Mouse (Mus musculus) midbrain, embryonic 12.5 days (tissue): ENCODE results near the gene Zap70. TPM values are rescaled to one million over a fixed set of nuclear protein-coding genes. Genes with fewer than 3 reads are reported as not detected.

Experiments
- ATAC-seq: fragments of 200-750 bp; cut with Nextera tagmentation; 2 replicates; pipeline ENCODE4 v1.8.0; 2017; ENCODE audit warnings: low read depth, moderate TSS enrichment, moderate library complexity; ENCODE audit not compliant: low FRiP score
- H3K27ac ChIP-seq: fragments of 300-500 bp; sonication (generic); replicated peaks from 2 replicates; pipeline ENCODE4 v1.5.1; 2016; ENCODE audit warnings: mild to moderate bottlenecking
- H3K27me3 ChIP-seq: fragments of 300-500 bp; sonication (generic); 2 replicates; pipeline ENCODE4 v1.6.1; 2016; ENCODE audit warnings: mild to moderate bottlenecking
- H3K36me3 ChIP-seq: fragments of 300-500 bp; sonication (generic); 2 replicates; pipeline ENCODE4 v1.6.1; 2016
- H3K4me1 ChIP-seq: fragments of 300-500 bp; sonication (generic); 2 replicates; pipeline ENCODE4 v1.6.1; 2016
- H3K4me2 ChIP-seq: fragments of 300-500 bp; sonication (generic); replicated peaks from 2 replicates; pipeline ENCODE4 v1.6.1; 2016; ENCODE audit warnings: mild to moderate bottlenecking, moderate library complexity
- H3K4me3 ChIP-seq: fragments of 300-500 bp; sonication (generic); 2 replicates; pipeline ENCODE4 v1.5.1; 2016; ENCODE audit warnings: mild to moderate bottlenecking
- H3K9ac ChIP-seq: fragments of 300-500 bp; sonication (generic); replicated peaks from 2 replicates; pipeline ENCODE4 v1.6.1; 2016; ENCODE audit warnings: mild to moderate bottlenecking, moderate library complexity
- H3K9me3 ChIP-seq: fragments of 300-500 bp; sonication (generic); 2 replicates; pipeline ENCODE4 v1.6.1; 2016; ENCODE audit warnings: mild to moderate bottlenecking
- WGBS: fragments of 180-500 bp; shearing (Covaris S2); methylation state at CpG from one replicate; pipeline ENCODE4 v1.1.7; 2016; 5-methylcytosine and 5-hydroxymethylcytosine counted together
- polyA plus RNA-seq: library from polyadenylated mRNA; unstranded; fragments of >200 nt; fragmentation: Nextera tagmentation; extraction: Ambion mirVana; gene quantifications from 2 replicates; pipeline ENCODE4 v1.2.1, GENCODE M21; 2016

Zap70 gene
- polyA plus RNA-seq, 1 experiment from 2014 or later: 0.26 TPM

- no peak for ATAC-seq
- no peak overlapping the region for H3K4me3 ChIP-seq
- H3K4me1 ChIP-seq: peaks cover 10% of the 10 kb centered on the region; the same call in 1 of the 2 replicates
- no peaks in the 10 kb centered on the region; the same call in 1 of the 2 replicates for H3K9me3 ChIP-seq
- H3K27me3 ChIP-seq: no peaks in the 10 kb centered on the region; the same call in 1 of the 2 replicates
- no peaks in the 10 kb centered on the region for H3K36me3 ChIP-seq
- no peak overlapping the region for H3K4me2 ChIP-seq
- no peak overlapping the region for H3K9ac ChIP-seq
- WGBS: 81% methylated on average over 11 of the region's 11 CpGs
- no peak overlapping the region for H3K27ac ChIP-seq
These were observed 20.9 kb downstream of the Zap70 start for GRCm38 (mm10) chr1:36782476-36782875.

GRCm38 (mm10) chr1:36784365-36785134, 23.0 kb downstream of the Zap70 start:
- Histone ChIP-seq H3K9ac (peak overlapping the region; percentile 62), H3K4me2 (peak overlapping the region; percentile 81), H3K9me3 (no peaks in the 10 kb centered on the region; the same call in 1 of the 2 replicates), H3K4me3 (peak overlapping the region; percentile 44), H3K36me3 (no peaks in the 10 kb centered on the region), H3K4me1 (peaks cover 10% of the 10 kb centered on the region; the same call in 1 of the 2 replicates), H3K27me3 (no peaks in the 10 kb centered on the region; the same call in 1 of the 2 replicates), H3K27ac (peak overlapping the region; percentile 39; the same call in 1 of the 2 replicates)
- ATAC-seq: peak; percentile 55
- WGBS: 3% methylated on average over 20 of the region's 20 CpGs

- Histone ChIP-seq H3K27me3 (no peaks in the 10 kb centered on the region; the same call in 1 of the 2 replicates), H3K9ac (peak overlapping the region; percentile 62), H3K9me3 (no peaks in the 10 kb centered on the region; the same call in 1 of the 2 replicates), H3K4me1 (peaks cover 10% of the 10 kb centered on the region; the same call in 1 of the 2 replicates), H3K27ac (peak overlapping the region; percentile 39; the same call in 1 of the 2 replicates), H3K36me3 (no peaks in the 10 kb centered on the region), H3K4me3 (peak overlapping the region; percentile 44), H3K4me2 (peak overlapping the region; percentile 81)
- WGBS: 3% methylated on average over 16 of the region's 16 CpGs
- peak; percentile 64 for ATAC-seq
These were observed 23.6 kb downstream of the Zap70 start for GRCm38 (mm10) chr1:36785238-36785641.

- ATAC-seq: no peak
- Histone ChIP-seq H3K4me3 (no peak overlapping the region), H3K9me3 (no peaks in the 10 kb centered on the region; the same call in 1 of the 2 replicates), H3K27me3 (no peaks in the 10 kb centered on the region; the same call in 1 of the 2 replicates), H3K4me1 (peaks cover 10% of the 10 kb centered on the region; the same call in 1 of the 2 replicates), H3K9ac (no peak overlapping the region), H3K27ac (no peak overlapping the region), H3K36me3 (peaks cover 9% of the 10 kb centered on the region; the same call in 1 of the 2 replicates), H3K4me2 (no peak overlapping the region)
- 96% methylated on average over 7 of the region's 7 CpGs for WGBS
These were observed 24.8 kb downstream of the Zap70 start for GRCm38 (mm10) chr1:36786377-36786776.

- no peak overlapping the region for H3K4me2 ChIP-seq
- H3K4me3 ChIP-seq: no peak overlapping the region
- H3K36me3 ChIP-seq: peaks cover 37% of the 10 kb centered on the region
- no peak overlapping the region for H3K27ac ChIP-seq
- 84% methylated on average over 8 of the region's 8 CpGs for WGBS
- peaks cover 10% of the 10 kb centered on the region; the same call in 1 of the 2 replicates for H3K4me1 ChIP-seq
- no peaks in the 10 kb centered on the region; the same call in 1 of the 2 replicates for H3K27me3 ChIP-seq
- no peaks in the 10 kb centered on the region; the same call in 1 of the 2 replicates for H3K9me3 ChIP-seq
- H3K9ac ChIP-seq: no peak overlapping the region
- no peak for ATAC-seq
These were observed 27.8 kb downstream of the Zap70 start for GRCm38 (mm10) chr1:36789416-36789815.

GRCm38 (mm10) chr1:36796711-36797110, 35.1 kb downstream of the Zap70 start:
- WGBS: 90% methylated on average over 7 of the region's 7 CpGs
- no peak overlapping the region for H3K4me3 ChIP-seq
- H3K27me3 ChIP-seq: no peaks in the 10 kb centered on the region
- H3K9me3 ChIP-seq: no peaks in the 10 kb centered on the region
- H3K36me3 ChIP-seq: peaks cover 92% of the 10 kb centered on the region
- no peak for ATAC-seq
- H3K4me1 ChIP-seq: no peaks in the 10 kb centered on the region
- H3K4me2 ChIP-seq: no peak overlapping the region
- H3K9ac ChIP-seq: no peak overlapping the region
- H3K27ac ChIP-seq: no peak overlapping the region

GRCm38 (mm10) chr1:36797481-36797880, 35.9 kb downstream of the Zap70 start:
- Histone ChIP-seq H3K9ac (no peak overlapping the region), H3K4me1 (no peaks in the 10 kb centered on the region), H3K27me3 (no peaks in the 10 kb centered on the region), H3K9me3 (no peaks in the 10 kb centered on the region), H3K4me3 (no peak overlapping the region), H3K36me3 (peaks cover 93% of the 10 kb centered on the region), H3K27ac (no peak overlapping the region), H3K4me2 (no peak overlapping the region)
- 90% methylated on average over 10 of the region's 10 CpGs for WGBS
- no peak for ATAC-seq

GRCm38 (mm10) chr1:36800379-36801011, 38.9 kb downstream of the Zap70 start:
- Histone ChIP-seq H3K27me3 (no peaks in the 10 kb centered on the region), H3K27ac (no peak overlapping the region), H3K9me3 (no peaks in the 10 kb centered on the region), H3K36me3 (peaks cover 87% of the 10 kb centered on the region), H3K4me3 (no peak overlapping the region), H3K4me1 (no peaks in the 10 kb centered on the region), H3K9ac (no peak overlapping the region), H3K4me2 (no peak overlapping the region)
- no peak for ATAC-seq
- WGBS: 88% methylated on average over 3 of the region's 3 CpGs

GRCm38 (mm10) chr1:36804259-36804658, 42.7 kb downstream of the Zap70 start:
- peaks cover 87% of the 10 kb centered on the region for H3K36me3 ChIP-seq
- no peak overlapping the region for H3K9ac ChIP-seq
- H3K4me2 ChIP-seq: no peak overlapping the region
- H3K27ac ChIP-seq: no peak overlapping the region
- no peak overlapping the region for H3K4me3 ChIP-seq
- H3K27me3 ChIP-seq: no peaks in the 10 kb centered on the region
- no peaks in the 10 kb centered on the region for H3K9me3 ChIP-seq
- no peak for ATAC-seq
- no peaks in the 10 kb centered on the region for H3K4me1 ChIP-seq
- WGBS: 87% methylated on average over 9 of the region's 9 CpGs

GRCm38 (mm10) chr1:36804833-36805232, 43.2 kb downstream of the Zap70 start:
- H3K4me1 ChIP-seq: no peaks in the 10 kb centered on the region
- H3K36me3 ChIP-seq: peaks cover 87% of the 10 kb centered on the region
- WGBS: 94% methylated on average over 4 of the region's 4 CpGs
- no peak overlapping the region for H3K4me2 ChIP-seq
- H3K9me3 ChIP-seq: no peaks in the 10 kb centered on the region
- H3K27me3 ChIP-seq: no peaks in the 10 kb centered on the region
- H3K4me3 ChIP-seq: no peak overlapping the region
- no peak for ATAC-seq
- no peak overlapping the region for H3K9ac ChIP-seq
- H3K27ac ChIP-seq: no peak overlapping the region

GRCm38 (mm10) chr1:36806181-36806905, 44.7 kb downstream of the Zap70 start:
- Histone ChIP-seq H3K27ac (no peak overlapping the region), H3K4me3 (no peak overlapping the region), H3K4me2 (no peak overlapping the region), H3K4me1 (no peaks in the 10 kb centered on the region), H3K36me3 (peaks cover 90% of the 10 kb centered on the region), H3K27me3 (no peaks in the 10 kb centered on the region), H3K9ac (no peak overlapping the region), H3K9me3 (no peaks in the 10 kb centered on the region)
- ATAC-seq: no peak
- WGBS: 99% methylated on average over 7 of the region's 7 CpGs
